Mouse (Mus musculus) layer of hippocampus, postnatal 36 days (tissue): ENCODE results near the gene Stx5a. TPM values are rescaled to one million over a fixed set of nuclear protein-coding genes. Genes with fewer than 3 reads are reported as not detected.

Experiments used
- DNase-seq, 2 experiments: peaks; one replicate each; pipeline ENCODE4 v3.0.0; 2022
- microRNA-seq, 2 experiments: library from miRNA; unstranded; fragments of <30 nt; microRNA quantifications; one replicate each; pipeline ENCODE4 v1.2.0; 2021
- total RNA-seq, 2 experiments: library from RNA; stranded (reverse); gene quantifications; 2 replicates each; pipeline ENCODE4 v1.2.3; 2021

Gene Stx5a
- total RNA-seq, 2 experiments from 2014 or later = 67.4 to 76.3 TPM

DNA sequence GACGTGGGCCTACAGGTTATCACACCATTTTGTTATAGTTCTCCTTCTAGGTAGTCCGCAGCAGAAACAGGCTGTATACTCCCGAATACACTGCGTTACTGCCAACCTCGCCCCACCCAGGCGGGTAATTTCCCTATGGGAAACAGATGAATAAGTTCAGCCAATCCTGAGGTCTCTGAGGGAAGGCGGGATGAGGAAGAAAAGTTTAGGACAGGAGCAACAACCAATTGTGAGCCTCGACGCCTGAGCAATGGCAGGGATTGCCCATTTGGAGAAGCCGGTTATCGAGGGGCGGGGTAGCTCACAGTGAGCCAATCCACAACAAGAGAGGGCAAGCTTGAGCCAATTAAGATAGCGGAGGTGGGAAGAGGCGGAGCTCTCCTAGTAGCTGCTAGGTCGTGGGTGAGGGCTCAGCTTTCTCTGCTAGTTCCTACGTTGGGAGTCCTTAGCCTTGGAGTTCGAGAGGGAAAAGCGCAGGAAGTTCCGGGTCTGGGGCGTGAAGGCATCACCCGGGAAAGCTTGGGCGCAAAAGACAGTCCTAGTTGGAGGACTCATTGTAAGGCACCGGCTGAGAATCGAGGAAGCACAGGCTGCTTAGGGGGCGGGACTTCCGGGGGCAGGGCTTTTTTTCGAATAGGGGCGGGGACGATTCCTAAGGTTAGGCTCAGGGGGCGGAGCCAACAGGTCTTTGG lies 61.1 kb downstream of the Stx5a start, which contains the start of gene Zbtb3:
Gene Zbtb3, plus strand, starts transcription at position 426 of the 692 bp plus-strand sequence.
- DNase-seq = peak; percentile 93 to 95

DNA sequence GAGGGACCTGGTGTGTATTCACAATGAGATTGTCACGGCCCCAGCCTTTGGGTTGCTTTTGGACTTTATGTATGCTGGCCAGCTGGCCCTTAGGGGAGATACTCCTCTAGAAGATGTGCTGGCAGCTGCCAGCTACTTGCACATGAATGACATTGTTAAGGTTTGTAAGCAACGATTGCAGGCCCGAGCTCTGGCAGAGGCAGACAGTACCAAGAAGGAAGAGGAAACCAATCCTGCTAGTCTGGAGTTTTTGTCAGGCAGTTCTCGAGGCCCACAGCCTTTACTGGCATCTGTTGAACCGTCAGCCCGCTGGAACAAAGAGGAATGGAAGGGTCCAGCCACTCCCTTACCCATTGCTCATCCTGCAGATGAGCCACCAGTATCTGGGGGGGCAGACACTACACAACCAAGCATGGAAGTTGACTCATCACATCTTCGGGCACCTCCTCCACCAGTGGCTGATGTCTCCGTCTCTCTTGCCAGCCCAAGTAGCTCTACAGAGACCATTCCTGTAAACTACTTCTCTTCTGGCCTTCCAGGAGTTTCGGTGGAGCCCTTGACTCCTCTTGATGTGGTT lies 62.1 kb downstream of the Stx5a start:
- DNase-seq = no peak

DNA sequence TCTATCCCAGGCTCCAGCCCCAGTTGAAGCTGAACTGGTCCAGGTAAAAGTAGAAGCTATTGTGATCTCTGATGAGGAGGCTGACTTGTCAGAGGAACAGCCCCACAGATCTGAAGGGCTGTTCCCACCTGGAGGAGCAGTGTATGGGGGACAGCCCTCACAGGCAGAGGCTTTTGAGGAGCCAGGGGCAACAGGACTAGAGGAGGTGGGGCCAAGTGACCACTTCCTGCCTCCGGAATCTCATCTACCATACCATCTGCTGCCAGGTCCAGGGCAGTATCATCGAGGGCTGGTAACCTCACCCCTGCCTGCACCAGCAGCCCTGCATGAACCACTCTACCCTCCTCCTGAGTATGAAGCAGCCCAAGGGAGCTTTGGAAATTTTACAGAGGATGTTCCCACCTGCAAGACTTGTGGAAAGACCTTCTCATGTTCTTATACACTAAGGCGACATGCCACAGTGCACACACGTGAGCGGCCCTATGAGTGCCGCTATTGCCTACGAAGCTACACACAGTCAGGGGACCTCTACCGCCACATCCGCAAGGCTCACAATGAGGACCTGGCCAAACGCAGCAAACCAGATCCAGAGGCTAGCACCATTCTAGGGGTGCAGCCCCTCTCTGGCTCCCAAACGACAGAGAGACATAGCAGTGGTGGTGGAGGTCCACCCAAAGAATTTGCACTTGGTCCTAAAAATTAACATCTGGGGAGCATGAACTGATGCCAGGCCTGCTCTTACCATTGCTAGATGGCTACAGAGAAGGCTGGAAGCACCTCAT lies 62.9 kb downstream of the Stx5a start:
- no peak for DNase-seq

Small RNAs within 50 kb of the gene (microRNA-seq; reads per million reads assigned to microRNA genes)
- gene Mir6992 = 0 reads per million in 2 experiments

Other genes starting within 250 kb of the Stx5a start
- 1 to 10 TPM; 8.6 TPM for gene Slc22a8, start 150.2 kb upstream of the Stx5a start, total RNA-seq
- 1 to 10 TPM; 1.7 to 2.1 TPM for gene Slc22a6, start 123.4 kb upstream of the Stx5a start, total RNA-seq
- gene Chrm1, start 77.6 kb upstream of the Stx5a start, total RNA-seq = 100 to 1,000 TPM; 172 to 186 TPM
- gene Slc3a2, start 18.0 kb upstream of the Stx5a start, total RNA-seq = 100 to 1,000 TPM; 146 to 149 TPM
- gene Wdr74, start 5.6 kb upstream of the Stx5a start, total RNA-seq = 10 to 100 TPM; 51.0 to 52.3 TPM
- 1 to 10 TPM; 1.3 to 1.4 TPM for gene 1700092M07Rik, start 695 bp upstream of the Stx5a start, total RNA-seq
- gene Nxf1, start 15.7 kb downstream of the Stx5a start, total RNA-seq = 100 to 1,000 TPM in 1 of 2 experiments, 10 to 100 TPM in 1; 99.8 to 119 TPM
- 10 to 100 TPM; 79.7 to 86.2 TPM for gene Tmem223, start 29.6 kb downstream of the Stx5a start, total RNA-seq
- gene Tmem179b, start 33.1 kb downstream of the Stx5a start, total RNA-seq = 1 to 10 TPM; 9.4 to 9.9 TPM
- gene Taf6l, start 45.0 kb downstream of the Stx5a start, total RNA-seq = 10 to 100 TPM; 12.2 to 13.8 TPM
- gene Polr2g, start 57.2 kb downstream of the Stx5a start, total RNA-seq = 100 to 1,000 TPM; 113 to 115 TPM
- gene Zbtb3, start 61.1 kb downstream of the Stx5a start, total RNA-seq = 1 to 10 TPM; 6.8 to 7.1 TPM
- 10 to 100 TPM; 36.5 to 37.3 TPM for gene Ttc9c, start 77.9 kb downstream of the Stx5a start, total RNA-seq
- 100 to 1,000 TPM; 123 to 126 TPM for gene Hnrnpul2, start 78.6 kb downstream of the Stx5a start, total RNA-seq
- gene AC129217.1, start 88.4 kb downstream of the Stx5a start, total RNA-seq = not detected
- gene Bscl2, start 96.1 kb downstream of the Stx5a start, total RNA-seq = 100 to 1,000 TPM in 1 of 2 experiments, 10 to 100 TPM in 1; 99.0 to 112 TPM
- gene Gng3, start 97.8 kb downstream of the Stx5a start, total RNA-seq = 100 to 1,000 TPM; 161 to 172 TPM
- under 1 TPM; 0.55 to 0.61 TPM for gene Lrrn4cl, start 109.4 kb downstream of the Stx5a start, total RNA-seq
- 10 to 100 TPM; 85.7 to 98.6 TPM for gene Ubxn1, start 130.1 kb downstream of the Stx5a start, total RNA-seq
- gene Uqcc3, start 139.5 kb downstream of the Stx5a start, total RNA-seq = 10 to 100 TPM; 31.5 to 31.7 TPM
- 1 to 10 TPM; 4.7 to 6.3 TPM for gene Lbhd1, start 142.3 kb downstream of the Stx5a start, total RNA-seq
- not detected for gene Gm49403, start 142.5 kb downstream of the Stx5a start, total RNA-seq
- 10 to 100 TPM; 20.7 to 23.2 TPM for gene 1810009A15Rik, start 147.4 kb downstream of the Stx5a start, total RNA-seq
- gene Gm49416, start 147.5 kb downstream of the Stx5a start, total RNA-seq = 1 to 10 TPM in 1 of 2 experiments, under 1 TPM in 1; 0.99 to 2.3 TPM
- gene Ints5, start 151.6 kb downstream of the Stx5a start, total RNA-seq = 10 to 100 TPM; 25.2 to 26.3 TPM
- gene Ganab, start 156.7 kb downstream of the Stx5a start, total RNA-seq = 100 to 1,000 TPM; 111 to 118 TPM
- 100 to 1,000 TPM; 165 to 175 TPM for gene B3gat3, start 179.0 kb downstream of the Stx5a start, total RNA-seq
- gene Rom1, start 187.9 kb downstream of the Stx5a start, total RNA-seq = 1 to 10 TPM; 4.0 TPM
- gene Eml3, start 188.1 kb downstream of the Stx5a start, total RNA-seq = 10 to 100 TPM; 10.9 to 11.8 TPM
- gene Mta2, start 200.5 kb downstream of the Stx5a start, total RNA-seq = 10 to 100 TPM; 54.7 to 60.7 TPM
- 10 to 100 TPM; 19.6 to 19.7 TPM for gene Tut1, start 212.4 kb downstream of the Stx5a start, total RNA-seq
- gene Eef1g, start 225.6 kb downstream of the Stx5a start, total RNA-seq = 100 to 1,000 TPM; 233 to 254 TPM
- gene Ahnak, start 247.9 kb downstream of the Stx5a start, total RNA-seq = 10 to 100 TPM; 14.5 to 24.0 TPM